Comparison of ENCODE assay signal across 8 mouse cellular contexts in the genomic region with DNA sequence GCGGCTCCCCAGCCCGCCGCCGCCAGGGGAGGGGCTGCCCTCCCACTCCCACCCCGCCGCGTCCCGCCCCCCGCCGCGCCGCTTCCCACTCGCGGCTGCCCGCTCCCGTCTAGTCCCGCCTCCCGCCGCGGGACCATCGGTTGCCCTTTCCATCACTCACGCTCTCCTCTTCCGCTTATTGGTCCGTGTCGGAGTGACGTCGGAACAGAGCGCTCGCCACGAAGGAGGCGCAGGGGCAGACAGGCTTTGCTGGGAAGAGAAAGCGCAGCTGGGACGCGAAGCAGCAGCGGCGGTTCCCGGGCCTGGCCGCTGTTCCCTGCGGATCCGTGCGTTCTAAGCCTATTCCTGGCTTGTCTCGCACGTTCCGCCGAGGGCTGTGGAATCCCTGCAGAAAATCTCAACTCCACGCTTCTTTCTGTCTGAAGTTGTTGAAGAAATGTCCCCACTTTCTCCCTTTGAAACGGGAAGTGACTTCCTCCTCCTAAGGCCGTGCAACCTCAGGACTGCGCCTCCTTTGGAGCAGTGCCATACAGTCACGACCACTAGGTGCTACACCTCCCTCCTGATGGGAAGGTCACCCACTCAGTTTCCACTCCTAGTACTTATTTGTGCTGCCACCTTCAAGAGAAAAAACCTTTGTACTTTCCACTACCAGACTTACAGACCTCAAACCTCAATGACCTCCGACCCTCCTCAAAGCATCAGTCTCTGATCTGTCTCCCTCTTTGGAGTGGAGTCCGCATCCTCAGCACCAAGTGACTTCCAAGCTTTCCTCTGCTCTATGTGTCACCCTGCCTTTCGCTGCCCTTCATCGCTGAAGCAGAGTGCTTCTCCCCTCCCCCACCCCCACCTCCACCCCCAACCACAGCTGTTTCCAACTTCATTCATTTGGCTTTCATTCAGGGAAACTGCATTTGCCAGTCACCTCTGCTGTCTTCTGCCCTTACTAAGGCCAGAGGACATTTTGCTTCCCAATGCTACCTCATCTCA. TPM values are rescaled to one million over a fixed set of nuclear protein-coding genes. Genes with fewer than 3 reads are reported as not detected.
DNase-seq lines count a peak whose midpoint lies in the region; ATAC-seq and TF ChIP-seq lines count a peak whose summit lies in the region.

A gene (minus strand): TSS at position 810 of the 990 bp plus-strand sequence.

- peak; percentile 96 for ATAC-seq in cerebellum, adult (ENCODE audit: insufficient number of reproducible peaks, low FRiP score, low TSS enrichment)
- ATAC-seq in forebrain, embryonic 13.5 days, result peak; percentile 99
- ATAC-seq in liver, postnatal 0 days, result peak; percentile 96
- peak; percentile 99 for ATAC-seq in neural tube, embryonic 14.5 days (ENCODE audit: low read depth)

- TF ChIP-seq EP300 in ES-Bruce4 (IDR thresholded peaks at IDR 0.05; ENCODE audit: insufficient read depth, low read depth, low read length), result no peak
- no peak for TF ChIP-seq EP300 in liver, postnatal 0 days (IDR thresholded peaks at IDR 0.05; ENCODE audit: low read depth)

- H3K36me3 ChIP-seq in ES-Bruce4 (ENCODE audit: control insufficient read depth, insufficient read depth, low read length, poor library complexity, severe bottlenecking), result no peaks in the 10 kb centered on the region
- H3K36me3 ChIP-seq in forebrain, embryonic 13.5 days (ENCODE audit: poor library complexity, severe bottlenecking), result no peaks in the 10 kb centered on the region
- H3K36me3 ChIP-seq in liver, postnatal 0 days (replicated peaks; ENCODE audit: insufficient read depth, low read length), result no peaks in the 10 kb centered on the region
- no peaks in the 10 kb centered on the region for H3K36me3 ChIP-seq in neural tube, embryonic 14.5 days (ENCODE audit: control insufficient read depth, insufficient read depth, low read length)

- H3K27ac ChIP-seq in ES-Bruce4 (ENCODE audit: insufficient read depth, low read length), result no peak within 1 kb of the TSS
- peak within 1 kb of the TSS; percentile 92 for H3K27ac ChIP-seq in forebrain, embryonic 13.5 days
- peak within 1 kb of the TSS; percentile 58; the same call in 1 of the 2 replicates for H3K27ac ChIP-seq in liver, postnatal 0 days (ENCODE audit: low read depth)
- peak within 1 kb of the TSS; percentile 94 for H3K27ac ChIP-seq in neural tube, embryonic 14.5 days (ENCODE audit: low read depth, low read length)

- H3K4me3 ChIP-seq in ES-Bruce4 (ENCODE audit: low read depth, low read length), result peak within 1 kb of the TSS; percentile 70
- peak within 1 kb of the TSS; percentile 84 for H3K4me3 ChIP-seq in forebrain, embryonic 13.5 days
- peak within 1 kb of the TSS; percentile 68 for H3K4me3 ChIP-seq in liver, postnatal 0 days (ENCODE audit: low read depth, low read length)
- H3K4me3 ChIP-seq in neural tube, embryonic 14.5 days (ENCODE audit: low read depth, low read length), result peak within 1 kb of the TSS; percentile 84

- DNase-seq in heart, postnatal 10 days, result peak; percentile 96 to 97
- DNase-seq in large intestine, adult 2 months (ENCODE audit: low read depth, low spot score), result peak; percentile 95
- peak; percentile 90 for DNase-seq in liver, postnatal 0 days
- peak; percentile 94 for DNase-seq in testis, postnatal 14 days (ENCODE audit: low spot score)

- no peaks in the 10 kb centered on the region for H3K9me3 ChIP-seq in ES-Bruce4 (replicated peaks; ENCODE audit: control insufficient read depth, insufficient read depth, low read length, poor library complexity, severe bottlenecking)
- no peaks in the 10 kb centered on the region for H3K9me3 ChIP-seq in forebrain, embryonic 13.5 days (replicated peaks)
- no peaks in the 10 kb centered on the region for H3K9me3 ChIP-seq in liver, postnatal 0 days (ENCODE audit: low read length)
- no peaks in the 10 kb centered on the region for H3K9me3 ChIP-seq in neural tube, embryonic 14.5 days (ENCODE audit: control insufficient read depth, low read length)

- intact Hi-C loops in heart, postnatal 10 days (cut with DNase I), result loop anchor here (5.0 kb wide), 1 partner anchor 71 kb away; a partner anchor contains a TSS

- TF ChIP-seq POLR2A in ES-Bruce4 (IDR thresholded peaks at IDR 0.05; ENCODE audit: insufficient read depth, low read length), result peak; percentile 25

- H3K4me2 ChIP-seq in forebrain, embryonic 13.5 days, result peak within 1 kb of the TSS; percentile 91
- peak within 1 kb of the TSS; percentile 98 for H3K4me2 ChIP-seq in liver, postnatal 0 days (ENCODE audit: low read depth, low read length)
- peak within 1 kb of the TSS; percentile 65 for H3K4me2 ChIP-seq in neural tube, embryonic 14.5 days (ENCODE audit: low read depth, low read length)

- no peaks in the 10 kb centered on the region for H3K27me3 ChIP-seq in ES-Bruce4 (ENCODE audit: control insufficient read depth, insufficient read depth, low read length, poor library complexity, severe bottlenecking)
- no peaks in the 10 kb centered on the region for H3K27me3 ChIP-seq in forebrain, embryonic 13.5 days
- no peaks in the 10 kb centered on the region for H3K27me3 ChIP-seq in liver, postnatal 0 days (ENCODE audit: insufficient read depth, low read length)
- no peaks in the 10 kb centered on the region for H3K27me3 ChIP-seq in neural tube, embryonic 14.5 days (ENCODE audit: control insufficient read depth, insufficient read depth, low read length)

- peak within 1 kb of the TSS; percentile 86 for H3K9ac ChIP-seq in ES-Bruce4 (ENCODE audit: low read depth, poor library complexity, severe bottlenecking)
- peak within 1 kb of the TSS; percentile 87 for H3K9ac ChIP-seq in forebrain, embryonic 13.5 days
- peak within 1 kb of the TSS; percentile 69 for H3K9ac ChIP-seq in liver, postnatal 0 days (replicated peaks)
- H3K9ac ChIP-seq in neural tube, embryonic 14.5 days (replicated peaks; ENCODE audit: low read depth, low read length), result peak within 1 kb of the TSS; percentile 90

- H3K4me1 ChIP-seq in ES-Bruce4 (ENCODE audit: control insufficient read depth, insufficient read depth, low read length), result no peaks in the 10 kb centered on the region
- peaks cover 18% of the 10 kb centered on the region for H3K4me1 ChIP-seq in forebrain, embryonic 13.5 days
- H3K4me1 ChIP-seq in liver, postnatal 0 days (ENCODE audit: insufficient read depth), result peaks cover 7% of the 10 kb centered on the region
- peaks cover 18% of the 10 kb centered on the region for H3K4me1 ChIP-seq in neural tube, embryonic 14.5 days (ENCODE audit: control insufficient read depth, insufficient read depth, low read length)

- TF ChIP-seq CTCF in ES-Bruce4 (IDR thresholded peaks at IDR 0.05; ENCODE audit: low read depth, low read length), result peak; percentile 11
- peak; percentile 31; the same call in 1 of the 2 replicates for TF ChIP-seq CTCF in liver, postnatal 0 days (IDR thresholded peaks at IDR 0.05; ENCODE audit: low read depth)

- under 1% methylated on average over 37 of the region's 54 CpGs for WGBS in forebrain, embryonic 13.5 days
- WGBS in large intestine, adult 2 months, result 2% methylated on average over 53 of the region's 54 CpGs
- WGBS in liver, postnatal 0 days (ENCODE audit: insufficient replicate concordance), result under 1% methylated on average over 51 of the region's 54 CpGs
- WGBS in neural tube, embryonic 14.5 days, result under 1% methylated on average over 50 of the region's 54 CpGs

RNA-seq across cellular contexts. Expression of the gene that starts here (rescaled TPM):
- 17.7 and 20.7 TPM in 2 replicates for polyA plus RNA-seq in ES-Bruce4 (2011; ENCODE audit: insufficient read depth, insufficient read length, low read depth, missing spikeins)
- polyA plus RNA-seq in forebrain, embryonic 13.5 days (2015; fragmentation: Nextera tagmentation; extraction: Ambion mirVana), result 32.4 and 39.9 TPM in 2 replicates
- 10 to 100 TPM; 14.3 to 22.4 TPM for total RNA-seq in heart, postnatal 10 days (2021)
- polyA plus RNA-seq in large intestine, adult 2 months (2012; rRNA removed), result 8.2 and 11.0 TPM in 2 replicates
- polyA plus RNA-seq in liver, postnatal 0 days (2015; fragmentation: Nextera tagmentation; extraction: Ambion mirVana), result 1.5 and 1.8 TPM in 2 replicates
- polyA plus RNA-seq in neural tube, embryonic 14.5 days (2014; fragmentation: Nextera tagmentation; extraction: Ambion mirVana), result 74.5 and 75.0 TPM in 2 replicates
